Mouse (Mus musculus): Measurements from ENCODE around the gene Atoh8. TPM values are rescaled to one million over a fixed set of nuclear protein-coding genes. Genes with fewer than 3 reads are reported as not detected.

Gene Atoh8
- total RNA-seq, 2 experiments from 2014 or later = 3.3 to 9.2 TPM

GRCm38 (mm10) chr6:72235807-72236407, 530 bp upstream of the Atoh8 start:
- intact Hi-C loops (cut with DNase I) = loop anchor here (1.0 kb wide), 1 partner anchor 19 kb away; no protein-coding TSS in a partner anchor

GRCm38 (mm10) chr6:72234372-72235097, 842 bp downstream of the Atoh8 start:
- Histone ChIP-seq H3K4me3 (peak overlapping the region; percentile 91), H3K27ac (peak overlapping the region; percentile 91)
- DNase-seq = peak; percentile 52
- intact Hi-C loops (cut with DNase I) = loop anchor here (1.0 kb wide), 1 partner anchor 17 kb away; no protein-coding TSS in a partner anchor
- no peak for TF ChIP-seq CTCF (IDR thresholded peaks at IDR 0.05)

More at GRCm38 (mm10) chr6:72235807-72236407, 530 bp upstream of the Atoh8 start:
- no peak for TF ChIP-seq CTCF (IDR thresholded peaks at IDR 0.05)
- H3K27ac ChIP-seq = peak overlapping the region; percentile 91
- no peak for DNase-seq
- peak overlapping the region; percentile 91 for H3K4me3 ChIP-seq

DNA sequence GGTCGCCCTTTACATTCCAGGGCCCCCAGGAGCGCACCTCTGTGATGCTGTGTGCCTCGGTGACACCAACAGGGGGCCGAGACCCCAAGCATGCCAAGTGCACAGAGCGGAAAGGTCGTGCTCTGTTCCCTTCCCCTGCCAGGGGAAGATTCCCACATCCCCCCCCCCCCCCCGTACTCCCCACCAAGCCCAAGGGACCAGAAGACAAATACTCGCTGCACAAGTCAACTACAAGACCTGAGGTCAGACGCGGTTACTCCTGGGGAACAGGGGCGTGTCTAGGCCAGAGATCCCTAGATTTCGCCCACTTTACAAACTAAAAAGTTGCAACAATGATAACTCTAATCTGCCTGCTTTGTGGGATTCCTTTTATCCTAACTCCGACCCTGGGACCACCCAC, 1.4 kb downstream of the Atoh8 start:
- no peak for TF ChIP-seq CTCF (IDR thresholded peaks at IDR 0.05)
- intact Hi-C loops (cut with DNase I) = no loop called here

GRCm38 (mm10) chr6:72232870-72233269, 2.5 kb downstream of the Atoh8 start:
- DNase-seq = no peak
- Histone ChIP-seq H3K4me3 (peak overlapping the region; percentile 91), H3K27ac (no peak overlapping the region)
- no peak for TF ChIP-seq CTCF (IDR thresholded peaks at IDR 0.05)
- intact Hi-C loops (cut with DNase I) = no loop called here

More for the DNA sequence above, 1.4 kb downstream of the Atoh8 start:
- Histone ChIP-seq H3K4me3 (peak overlapping the region; percentile 91), H3K27ac (peak overlapping the region; percentile 91)
- no peak for DNase-seq

GRCm38 (mm10) chr6:72232411-72232810, 3.0 kb downstream of the Atoh8 start:
- Histone ChIP-seq H3K4me3 (peak overlapping the region; percentile 91), H3K27ac (no peak overlapping the region)
- DNase-seq = no peak
- intact Hi-C loops (cut with DNase I) = no loop called here
- peak; percentile 22; the same call in 1 of the 2 replicates for TF ChIP-seq CTCF (IDR thresholded peaks at IDR 0.05)

- TF ChIP-seq CTCF (IDR thresholded peaks at IDR 0.05) = no peak
- peak overlapping the region; percentile 91 for H3K4me3 ChIP-seq
- intact Hi-C loops (cut with DNase I) = no loop called here
- no peak overlapping the region for H3K27ac ChIP-seq
- DNase-seq = no peak
Measured at GRCm38 (mm10) chr6:72230875-72231274, 4.5 kb downstream of the Atoh8 start.

GRCm38 (mm10) chr6:72227665-72228265, 7.6 kb downstream of the Atoh8 start:
- Histone ChIP-seq H3K27ac (no peak overlapping the region), H3K4me3 (no peak overlapping the region)
- TF ChIP-seq CTCF (IDR thresholded peaks at IDR 0.05) = no peak
- intact Hi-C loops (cut with DNase I) = no loop called here
- no peak for DNase-seq

DNA sequence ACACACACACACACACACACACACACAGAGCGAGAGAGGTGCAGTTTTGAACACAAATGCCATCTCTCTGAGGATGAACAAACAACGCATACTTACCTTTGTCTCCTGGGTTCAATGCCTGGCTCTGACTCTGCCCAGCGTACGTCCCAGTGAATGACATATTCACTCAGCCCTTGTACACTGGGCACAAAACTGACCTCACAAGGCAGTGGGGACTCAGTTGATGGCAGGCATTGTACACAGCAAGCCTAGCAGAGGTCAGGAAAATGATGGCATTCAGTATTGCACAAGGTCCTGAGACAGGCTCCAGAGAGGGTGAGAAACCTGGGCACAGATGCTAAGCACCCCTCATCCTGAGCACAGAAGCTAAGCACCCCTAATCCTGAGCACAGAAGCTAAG, 8.4 kb downstream of the Atoh8 start:
- intact Hi-C loops (cut with DNase I) = no loop called here
- Histone ChIP-seq H3K27ac (no peak overlapping the region), H3K4me3 (no peak overlapping the region)
- no peak for DNase-seq
- TF ChIP-seq CTCF (IDR thresholded peaks at IDR 0.05) = no peak

- TF ChIP-seq CTCF (IDR thresholded peaks at IDR 0.05) = no peak
- no peak overlapping the region for H3K4me3 ChIP-seq
- intact Hi-C loops (cut with DNase I) = no loop called here
- H3K27ac ChIP-seq = no peak overlapping the region
- DNase-seq = no peak
Measured at GRCm38 (mm10) chr6:72225686-72226085, 9.7 kb downstream of the Atoh8 start.

GRCm38 (mm10) chr6:72223892-72224291, 11.5 kb downstream of the Atoh8 start:
- DNase-seq = no peak
- Histone ChIP-seq H3K4me3 (no peak overlapping the region), H3K27ac (no peak overlapping the region)
- intact Hi-C loops (cut with DNase I) = no loop called here
- no peak for TF ChIP-seq CTCF (IDR thresholded peaks at IDR 0.05)

DNA sequence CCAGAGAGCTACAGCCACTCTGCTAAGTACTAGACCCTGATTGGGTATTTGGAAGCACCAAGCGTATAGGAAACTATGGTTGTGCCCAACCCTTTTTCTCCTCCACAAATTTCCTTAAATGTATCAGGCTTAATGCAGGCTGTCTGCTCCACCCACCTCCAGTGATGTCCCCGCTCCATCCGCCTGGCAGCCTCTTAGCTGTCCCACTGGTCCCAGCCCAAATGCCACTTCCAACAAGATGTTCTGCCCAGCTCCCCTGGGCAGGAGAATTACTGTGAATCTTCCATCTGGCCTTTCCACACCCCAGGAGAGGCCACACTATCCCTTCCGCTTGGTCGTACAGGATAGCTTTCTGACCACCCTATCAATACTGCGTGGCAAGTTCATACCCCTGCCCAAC, 12.5 kb downstream of the Atoh8 start:
- intact Hi-C loops (cut with DNase I) = no loop called here
- Histone ChIP-seq H3K4me3 (no peak overlapping the region), H3K27ac (no peak overlapping the region)

GRCm38 (mm10) chr6:72222271-72222724, 13.1 kb downstream of the Atoh8 start:
- H3K27ac ChIP-seq = no peak overlapping the region
- intact Hi-C loops (cut with DNase I) = no loop called here
- no peak for DNase-seq
- TF ChIP-seq CTCF (IDR thresholded peaks at IDR 0.05) = no peak
- H3K4me3 ChIP-seq = no peak overlapping the region

More for the DNA sequence above, 12.5 kb downstream of the Atoh8 start:
- no peak for TF ChIP-seq CTCF (IDR thresholded peaks at IDR 0.05)
- DNase-seq = no peak

DNA sequence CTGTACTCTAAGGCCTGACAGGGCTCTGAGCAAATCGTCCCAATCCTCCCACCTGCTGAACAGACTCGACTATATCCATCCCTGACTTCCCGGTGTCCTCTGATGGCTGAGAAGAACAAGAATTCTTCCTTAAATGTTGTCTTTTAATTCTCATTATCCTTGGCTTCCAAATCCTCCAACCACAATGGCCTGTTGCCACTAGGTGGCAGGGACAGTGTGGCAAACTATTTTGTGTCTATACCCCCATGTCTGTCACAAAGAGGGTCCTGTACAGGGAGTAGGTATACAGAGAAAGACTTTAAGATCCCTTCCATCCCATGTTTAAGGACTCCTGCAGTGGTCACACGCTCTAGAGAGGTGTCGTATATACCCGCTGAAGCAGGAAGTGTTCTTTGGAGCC, 14.1 kb downstream of the Atoh8 start:
- H3K4me3 ChIP-seq = no peak overlapping the region
- no peak overlapping the region for H3K27ac ChIP-seq
- TF ChIP-seq CTCF (IDR thresholded peaks at IDR 0.05) = peak; percentile 17; the same call in 1 of the 2 replicates
- no peak for DNase-seq
- intact Hi-C loops (cut with DNase I) = no loop called here

All from gastrocnemius, adult 2 months (tissue).